Mouse (Mus musculus) erythroblast, embryonic 14.5 days (primary cell): Measurements from ENCODE around the gene Gpr176. TPM values are rescaled to one million over a fixed set of nuclear protein-coding genes. Genes with fewer than 3 reads are reported as not detected.

Experiments
- H3K27me3 ChIP-seq: 2 replicates; pipeline ENCODE4 v1.6.1; 2012; ENCODE audit warnings: inconsistent platforms; ENCODE audit not compliant: control insufficient read depth
- H3K36me3 ChIP-seq: 2 replicates; pipeline ENCODE4 v1.6.1; 2012; ENCODE audit warnings: mild to moderate bottlenecking, inconsistent platforms; ENCODE audit not compliant: control insufficient read depth
- H3K4me1 ChIP-seq: 2 replicates; pipeline ENCODE4 v1.6.1; 2012; ENCODE audit warnings: inconsistent platforms; ENCODE audit not compliant: control insufficient read depth
- H3K4me3 ChIP-seq: replicated peaks from 2 replicates; pipeline ENCODE3; 2012; ENCODE audit warnings: moderate library complexity, mild to moderate bottlenecking, inconsistent platforms
- H3K9me3 ChIP-seq: 2 replicates; pipeline ENCODE4 v1.6.1; 2012; ENCODE audit warnings: low read length, inconsistent platforms, mixed read lengths; ENCODE audit not compliant: control insufficient read depth
- GATA1 ChIP-seq: IDR thresholded peaks from 2 replicates; pipeline ENCODE4 v1.6.1; 2012; ENCODE audit warnings: low read length, inconsistent platforms, mixed read lengths
- TAL1 ChIP-seq: IDR thresholded peaks from 3 replicates; pipeline ENCODE4 v1.6.1; 2012; ENCODE audit warnings: low read length, inconsistent platforms, mixed read lengths
- polyA plus RNA-seq: library from polyadenylated mRNA; stranded (reverse); fragments of >175 nt; gene quantifications from 2 replicates; pipeline ENCODE4 v1.2.3, GENCODE M21; 2012

The Gpr176 gene
- polyA plus RNA-seq, 1 experiment: not detected

DNA sequence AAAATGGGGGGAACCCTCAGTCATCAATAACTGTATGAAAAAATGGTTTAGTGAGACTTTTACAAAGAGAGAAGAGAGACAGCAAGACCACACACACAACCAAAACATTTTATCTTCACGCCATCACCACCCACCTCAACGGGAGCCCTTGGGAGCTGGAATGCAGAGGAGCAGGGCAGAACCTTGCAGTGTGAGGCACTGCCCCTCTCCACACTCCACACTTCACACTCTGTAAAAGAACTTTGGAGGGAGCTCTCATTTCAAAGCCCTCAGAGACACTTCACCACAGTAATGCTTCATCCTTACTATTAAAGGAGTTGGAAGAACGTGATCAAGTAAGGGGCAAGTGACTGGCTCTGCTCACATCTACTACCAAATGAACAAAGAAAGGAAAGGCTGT is 142.7 kb downstream of the Gpr176 start:
- no peak for TF ChIP-seq GATA1
- no peak for TF ChIP-seq TAL1
- Histone ChIP-seq H3K4me3 (no peak overlapping the region), H3K36me3 (no peaks in the 10 kb centered on the region), H3K9me3 (no peaks in the 10 kb centered on the region), H3K4me1 (no peaks in the 10 kb centered on the region), H3K27me3 (no peaks in the 10 kb centered on the region)

DNA sequence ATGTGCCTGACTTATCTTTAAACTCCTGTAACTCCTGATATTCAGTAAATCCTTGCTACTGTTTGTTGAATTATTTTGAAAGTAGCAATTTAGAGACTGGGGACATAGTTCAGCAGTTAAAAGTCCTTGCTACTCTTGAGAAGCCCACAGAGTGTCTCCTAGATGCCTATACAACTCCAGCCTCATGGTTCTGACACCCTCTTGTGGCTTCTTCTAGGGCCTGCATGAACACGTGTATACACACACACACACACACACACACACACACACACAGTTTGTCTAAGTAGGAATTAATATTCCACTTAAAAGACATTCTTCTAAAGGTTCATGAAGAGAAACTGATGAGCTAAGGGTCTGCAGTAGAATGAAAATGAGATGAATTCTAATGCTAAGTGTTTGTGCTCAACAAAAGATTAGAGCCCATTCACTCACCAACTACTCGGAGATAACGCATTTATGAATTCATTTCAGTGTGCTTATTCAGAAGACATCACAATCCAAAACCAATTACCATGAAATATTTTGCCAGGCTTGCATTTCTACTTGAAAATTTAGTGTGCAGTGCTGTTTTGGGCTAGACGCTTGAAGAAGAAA is 144.6 kb downstream of the Gpr176 start:
- Histone ChIP-seq H3K4me1 (no peaks in the 10 kb centered on the region), H3K27me3 (no peaks in the 10 kb centered on the region), H3K4me3 (no peak overlapping the region), H3K36me3 (no peaks in the 10 kb centered on the region), H3K9me3 (no peaks in the 10 kb centered on the region)
- TF ChIP-seq GATA1 (no peak), TAL1 (no peak)

Other genes with a start within 250 kb of the Gpr176 start
- gene Fsip1, start 116.5 kb downstream of the Gpr176 start, polyA plus RNA-seq: not detected in 2 replicates
- gene Eif2ak4, start 15.2 kb upstream of the Gpr176 start, polyA plus RNA-seq: 0.15 and 0.24 TPM in 2 replicates
- 4.5 and 5.8 TPM in 2 replicates for gene Srp14, start 106.3 kb upstream of the Gpr176 start, polyA plus RNA-seq
- gene Bmf, start 176.3 kb upstream of the Gpr176 start, polyA plus RNA-seq: 0.18 TPM in 1 of 2 replicates, not detected in the other
- 1.7 and 1.9 TPM in 2 replicates for gene Bub1b, start 224.8 kb upstream of the Gpr176 start, polyA plus RNA-seq